Mouse (Mus musculus) lung, postnatal 0 days (tissue): ENCODE measurements around the gene Gm49369. TPM values are rescaled to one million over a fixed set of nuclear protein-coding genes. Genes with fewer than 3 reads are reported as not detected.
A peak's percentile ranks its signal among the peaks of the same experiment; 100 is the strongest.

Experiments
- ATAC-seq: fragments of 200-750 bp; cut with Nextera tagmentation; 2 replicates; pipeline ENCODE4 v1.8.0; 2017; ENCODE audit warnings: moderate library complexity
- DNase-seq: peaks from one replicate; pipeline ENCODE4 v3.0.0-alpha.2; 2016; ENCODE audit warnings: low spot score
- H3K27ac ChIP-seq: fragments of 300-500 bp; sonication (generic); 2 replicates; pipeline ENCODE4 v1.5.1; 2014; ENCODE audit warnings: antibody characterized with exemption, mild to moderate bottlenecking, low read length, mixed read lengths
- H3K27me3 ChIP-seq: fragments of 300-500 bp; sonication (generic); replicated peaks from 2 replicates; pipeline ENCODE4 v1.6.1; 2014; ENCODE audit warnings: low read length, mixed read lengths; ENCODE audit not compliant: insufficient read depth
- H3K36me3 ChIP-seq: fragments of 300-500 bp; sonication (generic); 2 replicates; pipeline ENCODE4 v1.6.1; 2014; ENCODE audit warnings: low read length, mixed read lengths; ENCODE audit not compliant: insufficient read depth
- H3K4me1 ChIP-seq: fragments of 300-500 bp; sonication (generic); 2 replicates; pipeline ENCODE4 v1.6.1; 2014; ENCODE audit warnings: antibody characterized with exemption, low read depth, low read length, mixed read lengths; ENCODE audit not compliant: insufficient read depth
- H3K4me2 ChIP-seq: fragments of 300-500 bp; sonication (generic); replicated peaks from 2 replicates; pipeline ENCODE4 v1.6.1; 2014; ENCODE audit warnings: low read depth, mild to moderate bottlenecking, low read length, moderate library complexity, mixed read lengths
- H3K4me3 ChIP-seq: fragments of 300-500 bp; sonication (generic); 2 replicates; pipeline ENCODE4 v1.5.1; 2014; ENCODE audit warnings: low read depth, low read length
- H3K9ac ChIP-seq: fragments of 300-500 bp; sonication (generic); replicated peaks from 2 replicates; pipeline ENCODE4 v1.6.1; 2014; ENCODE audit warnings: low read depth, mild to moderate bottlenecking
- H3K9me3 ChIP-seq: fragments of 300-500 bp; sonication (generic); 2 replicates; pipeline ENCODE4 v1.6.1; 2016; ENCODE audit warnings: low read length, mixed read lengths
- CTCF ChIP-seq: IDR thresholded peaks from 2 replicates; pipeline ENCODE4 v1.5.1; 2016; ENCODE audit warnings: antibody characterized with exemption, mild to moderate bottlenecking
- EP300 ChIP-seq: IDR thresholded peaks from 2 replicates; pipeline ENCODE4 v1.6.1; 2016; ENCODE audit warnings: antibody characterized with exemption, mild to moderate bottlenecking, control low read depth
- WGBS: fragments of 180-500 bp; shearing (Covaris S2); extraction: QIAGEN DNeasy Blood & Tissue Kit; methylation state at CpG from one replicate; pipeline ENCODE4 v1.1.7; 2014; 5-methylcytosine and 5-hydroxymethylcytosine counted together
- polyA plus RNA-seq: library from polyadenylated mRNA; unstranded; fragments of >200 nt; fragmentation: Nextera tagmentation; extraction: Ambion mirVana; gene quantifications from 2 replicates; pipeline ENCODE4 v1.2.1, GENCODE M21; 2015

Gm49369 gene
- polyA plus RNA-seq, 1 experiment from 2014 or later, result 0.80 TPM

DNA sequence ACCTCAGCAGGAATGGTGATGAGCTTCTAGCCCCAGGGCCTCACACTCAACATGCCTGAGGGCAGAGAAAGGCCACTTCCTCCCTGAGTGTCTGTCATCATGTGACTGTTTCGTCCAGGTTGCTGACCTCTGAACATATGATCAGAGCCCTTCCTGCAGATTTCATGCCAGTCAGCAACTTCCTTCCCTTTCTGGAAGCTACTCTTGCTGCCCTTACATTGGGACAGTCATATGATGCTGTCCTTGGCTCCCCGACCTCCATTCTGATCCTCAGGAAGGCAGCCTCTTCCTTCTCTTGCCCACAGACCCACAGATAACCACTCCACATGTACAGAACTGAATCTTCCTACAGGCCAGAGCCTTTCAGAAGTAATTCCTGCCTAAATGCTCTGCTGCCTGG is 15.6 kb upstream of the Gm49369 start:
- WGBS, result 42% methylated on average over 2 of the region's 2 CpGs
- no peak overlapping the region for H3K27ac ChIP-seq

GRCm38 (mm10) chr7:142396611-142397010 is 14.1 kb upstream of the Gm49369 start:
- no peaks in the 10 kb centered on the region for H3K9me3 ChIP-seq
- H3K36me3 ChIP-seq, result no peaks in the 10 kb centered on the region
- 96% methylated on average over 1 of the region's 1 CpGs for WGBS
- H3K4me1 ChIP-seq, result peaks cover 5% of the 10 kb centered on the region; the same call in 1 of the 2 replicates
- ATAC-seq, result no peak
- TF ChIP-seq EP300 (no peak), CTCF (no peak)
- no peak overlapping the region for H3K9ac ChIP-seq
- H3K27me3 ChIP-seq, result no peaks in the 10 kb centered on the region
- no peak overlapping the region for H3K4me2 ChIP-seq
- no peak overlapping the region for H3K4me3 ChIP-seq
- no peak for DNase-seq
- H3K27ac ChIP-seq, result no peak overlapping the region

More for the DNA sequence above, 15.6 kb upstream of the Gm49369 start:
- TF ChIP-seq CTCF (no peak), EP300 (0 out of 2 replicates have a peak, but pooled peaks have one; percentile 19)
- Histone ChIP-seq H3K9ac (no peak overlapping the region), H3K4me2 (no peak overlapping the region), H3K9me3 (no peaks in the 10 kb centered on the region), H3K4me3 (no peak overlapping the region), H3K27me3 (no peaks in the 10 kb centered on the region), H3K4me1 (peaks cover 4% of the 10 kb centered on the region; the same call in 1 of the 2 replicates), H3K36me3 (no peaks in the 10 kb centered on the region)
- DNase-seq, result peak; percentile 66
- ATAC-seq, result peak; percentile 36

DNA sequence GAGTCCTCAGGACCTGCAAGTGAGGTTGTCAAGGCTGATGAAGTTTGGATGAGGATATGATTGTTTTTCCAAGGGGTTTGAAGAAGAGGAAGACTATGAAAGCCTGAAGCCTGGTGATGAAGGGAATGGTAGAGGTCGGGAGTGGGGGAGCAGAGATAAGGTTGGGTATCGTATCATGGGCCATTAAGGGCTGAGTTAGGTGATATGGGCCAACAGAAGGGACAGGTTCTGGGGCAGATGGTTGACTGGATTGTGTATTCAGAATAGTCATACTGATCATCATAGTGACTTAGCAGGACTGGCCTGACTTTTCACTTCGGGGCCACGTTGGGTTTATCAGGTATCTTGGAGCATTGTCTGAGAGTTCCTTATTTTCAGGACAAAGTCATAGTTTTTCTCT is 13.0 kb upstream of the Gm49369 start:
- H3K9me3 ChIP-seq, result no peaks in the 10 kb centered on the region
- ATAC-seq, result no peak

DNA sequence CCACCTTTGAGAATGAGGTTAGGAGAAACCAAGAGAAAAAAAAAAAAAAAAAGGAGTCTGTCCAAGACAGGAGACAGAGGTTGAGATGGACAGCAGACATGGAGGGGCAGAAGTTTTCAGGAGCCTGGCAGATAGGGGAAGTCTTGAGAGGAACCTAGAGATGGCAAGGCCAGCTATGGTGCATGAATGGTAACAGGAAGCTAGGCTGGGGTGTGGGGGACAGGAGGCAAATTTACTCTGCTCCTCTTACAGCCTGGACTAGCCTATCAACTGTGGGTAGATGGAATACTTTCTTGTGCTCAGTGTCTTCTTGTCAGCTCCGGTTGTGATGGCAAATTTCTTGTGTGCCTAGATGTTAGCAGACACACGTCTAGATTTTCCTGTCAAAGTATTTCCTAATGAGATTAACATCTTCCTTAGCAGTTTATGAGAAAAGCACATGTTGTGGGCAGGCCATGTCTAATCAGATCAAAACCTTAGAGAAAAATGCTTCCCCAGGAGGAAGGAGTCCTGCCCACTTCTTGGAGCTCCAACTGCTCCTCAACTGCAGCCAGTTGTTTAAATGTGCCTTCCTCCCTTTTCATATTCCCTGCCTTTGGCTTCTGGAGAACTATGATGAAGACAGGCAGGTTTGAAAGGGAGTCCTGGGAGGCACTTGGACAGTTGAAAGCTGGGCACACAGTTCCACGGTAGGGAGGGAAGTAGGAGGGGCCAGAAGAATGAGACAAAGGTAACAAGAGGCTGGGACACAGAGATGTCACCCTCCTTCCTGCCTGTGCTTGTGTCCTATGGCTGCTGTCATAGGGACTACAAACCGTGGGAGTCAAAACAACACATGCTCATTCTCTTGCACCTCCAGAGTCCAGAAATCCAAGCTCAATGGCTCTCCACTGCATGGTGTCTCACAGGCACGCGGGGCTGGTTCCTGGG is 12.1 kb upstream of the Gm49369 start:
- Histone ChIP-seq H3K4me2 (no peak overlapping the region), H3K9ac (no peak overlapping the region), H3K9me3 (no peaks in the 10 kb centered on the region), H3K4me1 (peaks cover 5% of the 10 kb centered on the region; the same call in 1 of the 2 replicates), H3K4me3 (no peak overlapping the region), H3K36me3 (no peaks in the 10 kb centered on the region), H3K27me3 (no peaks in the 10 kb centered on the region), H3K27ac (0 out of 2 replicates have a peak overlapping the region, but pooled peaks have one; percentile 20)
- WGBS, result 65% methylated on average over 6 of the region's 6 CpGs
- TF ChIP-seq CTCF (no peak), EP300 (no peak)
- DNase-seq, result no peak
- no peak for ATAC-seq

More for the DNA sequence above, 13.0 kb upstream of the Gm49369 start:
- Histone ChIP-seq H3K27me3 (no peaks in the 10 kb centered on the region), H3K4me1 (peaks cover 5% of the 10 kb centered on the region; the same call in 1 of the 2 replicates), H3K27ac (no peak overlapping the region), H3K9ac (no peak overlapping the region), H3K4me3 (no peak overlapping the region), H3K36me3 (no peaks in the 10 kb centered on the region), H3K4me2 (no peak overlapping the region)
- no peak for DNase-seq
- TF ChIP-seq CTCF (no peak), EP300 (no peak)
- 79% methylated on average over 4 of the region's 4 CpGs for whole genome bisulfite sequencing

GRCm38 (mm10) chr7:142393191-142393590 is 10.7 kb upstream of the Gm49369 start:
- H3K4me2 ChIP-seq, result no peak overlapping the region
- no peak overlapping the region for H3K4me3 ChIP-seq
- DNase-seq, result peak; percentile 52
- no peak overlapping the region for H3K9ac ChIP-seq
- TF ChIP-seq CTCF, result no peak
- TF ChIP-seq EP300, result no peak
- no peaks in the 10 kb centered on the region for H3K9me3 ChIP-seq
- H3K27ac ChIP-seq, result peak overlapping the region; percentile 14; the same call in 1 of the 2 replicates
- H3K27me3 ChIP-seq, result no peaks in the 10 kb centered on the region
- H3K4me1 ChIP-seq, result peaks cover 5% of the 10 kb centered on the region; the same call in 1 of the 2 replicates
- ATAC-seq, result peak; percentile 48
- no peaks in the 10 kb centered on the region for H3K36me3 ChIP-seq
- 33% methylated on average over 4 of the region's 4 CpGs for WGBS

DNA sequence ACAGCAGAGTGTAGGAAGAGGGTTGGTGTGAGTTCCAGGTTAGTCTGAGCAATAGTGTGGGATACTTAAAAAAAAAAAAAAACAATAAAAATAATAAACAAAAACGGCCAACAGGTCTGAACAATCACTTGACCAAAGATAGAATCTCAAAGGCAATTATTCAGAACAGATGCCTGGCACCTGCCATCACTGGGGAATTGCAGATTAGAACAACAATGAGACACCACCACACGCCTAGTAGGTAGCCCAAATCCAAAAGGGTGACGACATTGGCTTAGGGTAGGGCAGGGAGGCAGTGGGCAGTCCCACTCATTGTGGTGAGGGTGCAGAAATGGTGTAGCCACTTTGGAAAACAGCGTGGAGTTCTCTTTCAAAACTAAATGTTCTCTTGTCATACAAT is 9.1 kb upstream of the Gm49369 start:
- Histone ChIP-seq H3K36me3 (no peaks in the 10 kb centered on the region), H3K27ac (no peak overlapping the region), H3K4me3 (no peak overlapping the region), H3K9me3 (no peaks in the 10 kb centered on the region), H3K9ac (no peak overlapping the region), H3K27me3 (no peaks in the 10 kb centered on the region), H3K4me2 (no peak overlapping the region), H3K4me1 (peaks cover 10% of the 10 kb centered on the region; the same call in 1 of the 2 replicates)
- DNase-seq (no peak), ATAC-seq (no peak)
- no peak for TF ChIP-seq EP300
- TF ChIP-seq CTCF, result no peak
- 57% methylated on average over 4 of the region's 4 CpGs for WGBS
